Mouse (Mus musculus): ENCODE results near the gene Dmxl2. TPM values are rescaled to one million over a fixed set of nuclear protein-coding genes. Genes with fewer than 3 reads are reported as not detected.
A peak's percentile ranks its signal among the peaks of the same experiment; 100 is the strongest.

Gene Dmxl2
- total and polyA plus RNA-seq, 2 experiments from 2014 or later, result 4.8 to 26.6 TPM

- Histone ChIP-seq H3K9me3 (replicated peaks; ENCODE audit: control insufficient read depth, low read length) (no peaks in the 10 kb centered on the region), H3K4me3 (ENCODE audit: low read depth, low read length) (no peak overlapping the region), H3K27ac (ENCODE audit: low read depth) (no peak overlapping the region), H3K27me3 (ENCODE audit: control insufficient read depth, insufficient read depth, low read length) (no peaks in the 10 kb centered on the region), H3K4me1 (ENCODE audit: control insufficient read depth, insufficient read depth) (peaks cover 4% of the 10 kb centered on the region; the same call in 1 of the 2 replicates), H3K9ac (replicated peaks; ENCODE audit: low read depth, low read length) (no peak overlapping the region), H3K4me2 (ENCODE audit: low read depth, low read length) (no peak overlapping the region), H3K36me3 (replicated peaks; ENCODE audit: control insufficient read depth, insufficient read depth, low read length) (peaks cover 4% of the 10 kb centered on the region; the same call in 1 of the 2 replicates)
- no peak for DNase-seq (ENCODE audit: low spot score)
- ATAC-seq (ENCODE audit: insufficient read depth, low read depth), result no peak
- TF ChIP-seq EP300 (IDR thresholded peaks at IDR 0.05; ENCODE audit: low read depth) (no peak), CTCF (IDR thresholded peaks at IDR 0.05; ENCODE audit: low read depth) (no peak)
- 90% methylated on average over 2 of the region's 2 CpGs for WGBS
Observed at GRCm38 (mm10) chr9:54469339-54469738, 32.1 kb downstream of the Dmxl2 start.

GRCm38 (mm10) chr9:54467433-54467933, 33.9 kb downstream of the Dmxl2 start:
- Histone ChIP-seq H3K27me3 (ENCODE audit: control insufficient read depth, insufficient read depth, low read length) (no peaks in the 10 kb centered on the region), H3K27ac (ENCODE audit: low read depth) (no peak overlapping the region), H3K4me2 (ENCODE audit: low read depth, low read length) (no peak overlapping the region), H3K36me3 (replicated peaks; ENCODE audit: control insufficient read depth, insufficient read depth, low read length) (peaks cover 4% of the 10 kb centered on the region; the same call in 1 of the 2 replicates), H3K4me1 (ENCODE audit: control insufficient read depth, insufficient read depth) (no peaks in the 10 kb centered on the region), H3K4me3 (ENCODE audit: low read depth, low read length) (no peak overlapping the region), H3K9ac (replicated peaks; ENCODE audit: low read depth, low read length) (no peak overlapping the region), H3K9me3 (replicated peaks; ENCODE audit: control insufficient read depth, low read length) (no peaks in the 10 kb centered on the region)
- no peak for TF ChIP-seq CTCF (IDR thresholded peaks at IDR 0.05; ENCODE audit: low read depth)
- no peak for TF ChIP-seq EP300 (IDR thresholded peaks at IDR 0.05; ENCODE audit: low read depth)
- 87% methylated on average over 1 of the region's 1 CpGs for WGBS
- ATAC-seq (ENCODE audit: insufficient read depth, low read depth) (no peak), DNase-seq (ENCODE audit: low spot score) (no peak)

- Histone ChIP-seq H3K9ac (replicated peaks; ENCODE audit: low read depth, low read length) (no peak overlapping the region), H3K4me1 (ENCODE audit: control insufficient read depth, insufficient read depth) (no peaks in the 10 kb centered on the region), H3K27me3 (ENCODE audit: control insufficient read depth, insufficient read depth, low read length) (no peaks in the 10 kb centered on the region), H3K4me2 (ENCODE audit: low read depth, low read length) (no peak overlapping the region), H3K4me3 (ENCODE audit: low read depth, low read length) (no peak overlapping the region), H3K36me3 (replicated peaks; ENCODE audit: control insufficient read depth, insufficient read depth, low read length) (peaks cover 4% of the 10 kb centered on the region; the same call in 1 of the 2 replicates), H3K9me3 (replicated peaks; ENCODE audit: control insufficient read depth, low read length) (no peaks in the 10 kb centered on the region), H3K27ac (ENCODE audit: low read depth) (no peak overlapping the region)
- TF ChIP-seq CTCF (IDR thresholded peaks at IDR 0.05; ENCODE audit: low read depth) (no peak), EP300 (IDR thresholded peaks at IDR 0.05; ENCODE audit: low read depth) (no peak)
- ATAC-seq (ENCODE audit: insufficient read depth, low read depth) (no peak), DNase-seq (ENCODE audit: low spot score) (no peak)
- WGBS, result 84% methylated on average over 4 of the region's 4 CpGs
Observed at GRCm38 (mm10) chr9:54463483-54464054, 37.9 kb downstream of the Dmxl2 start.

GRCm38 (mm10) chr9:54439015-54439414, 62.4 kb downstream of the Dmxl2 start:
- no peak for TF ChIP-seq CTCF (IDR thresholded peaks at IDR 0.05; ENCODE audit: low read depth)
- no peak for TF ChIP-seq EP300 (IDR thresholded peaks at IDR 0.05; ENCODE audit: low read depth)
- Histone ChIP-seq H3K4me3 (ENCODE audit: low read depth, low read length) (no peak overlapping the region), H3K9ac (replicated peaks; ENCODE audit: low read depth, low read length) (no peak overlapping the region), H3K27ac (ENCODE audit: low read depth) (no peak overlapping the region), H3K4me2 (ENCODE audit: low read depth, low read length) (no peak overlapping the region), H3K36me3 (replicated peaks; ENCODE audit: control insufficient read depth, insufficient read depth, low read length) (no peaks in the 10 kb centered on the region), H3K27me3 (ENCODE audit: control insufficient read depth, insufficient read depth, low read length) (no peaks in the 10 kb centered on the region), H3K4me1 (ENCODE audit: control insufficient read depth, insufficient read depth) (no peaks in the 10 kb centered on the region), H3K9me3 (replicated peaks; ENCODE audit: control insufficient read depth, low read length) (no peaks in the 10 kb centered on the region)
- 68% methylated on average over 6 of the region's 6 CpGs for WGBS
- ATAC-seq (ENCODE audit: insufficient read depth, low read depth) (no peak), DNase-seq (ENCODE audit: low spot score) (no peak)

- no peak overlapping the region for H3K4me2 ChIP-seq (ENCODE audit: low read depth, low read length)
- DNase-seq (ENCODE audit: low spot score) (peak; percentile 41), ATAC-seq (ENCODE audit: insufficient read depth, low read depth) (no peak)
- H3K9me3 ChIP-seq (replicated peaks; ENCODE audit: control insufficient read depth, low read length), result no peaks in the 10 kb centered on the region
- no peak overlapping the region for H3K27ac ChIP-seq (ENCODE audit: low read depth)
- H3K4me3 ChIP-seq (ENCODE audit: low read depth, low read length), result no peak overlapping the region
- H3K9ac ChIP-seq (replicated peaks; ENCODE audit: low read depth, low read length), result no peak overlapping the region
- WGBS, result 32% methylated on average over 2 of the region's 2 CpGs
- no peaks in the 10 kb centered on the region for H3K4me1 ChIP-seq (ENCODE audit: control insufficient read depth, insufficient read depth)
- TF ChIP-seq EP300 (IDR thresholded peaks at IDR 0.05; ENCODE audit: low read depth) (no peak), CTCF (IDR thresholded peaks at IDR 0.05; ENCODE audit: low read depth) (peak; percentile 64)
- no peaks in the 10 kb centered on the region for H3K27me3 ChIP-seq (ENCODE audit: control insufficient read depth, insufficient read depth, low read length)
- H3K36me3 ChIP-seq (replicated peaks; ENCODE audit: control insufficient read depth, insufficient read depth, low read length), result no peaks in the 10 kb centered on the region
Observed at GRCm38 (mm10) chr9:54438246-54438645, 63.2 kb downstream of the Dmxl2 start.

- no peak overlapping the region for H3K27ac ChIP-seq (ENCODE audit: low read depth)
- H3K9me3 ChIP-seq (replicated peaks; ENCODE audit: control insufficient read depth, low read length), result no peaks in the 10 kb centered on the region
- no peak overlapping the region for H3K9ac ChIP-seq (replicated peaks; ENCODE audit: low read depth, low read length)
- H3K36me3 ChIP-seq (replicated peaks; ENCODE audit: control insufficient read depth, insufficient read depth, low read length), result 0 out of 2 replicates have a peak, but pooled peaks cover 3% of the 10 kb centered on the region
- ATAC-seq (ENCODE audit: insufficient read depth, low read depth) (no peak), DNase-seq (ENCODE audit: low spot score) (no peak)
- no peaks in the 10 kb centered on the region for H3K27me3 ChIP-seq (ENCODE audit: control insufficient read depth, insufficient read depth, low read length)
- no peaks in the 10 kb centered on the region for H3K4me1 ChIP-seq (ENCODE audit: control insufficient read depth, insufficient read depth)
- no peak overlapping the region for H3K4me3 ChIP-seq (ENCODE audit: low read depth, low read length)
- 87% methylated on average over 2 of the region's 2 CpGs for WGBS
- peak; percentile 43 for TF ChIP-seq CTCF (IDR thresholded peaks at IDR 0.05; ENCODE audit: low read depth)
- no peak for TF ChIP-seq EP300 (IDR thresholded peaks at IDR 0.05; ENCODE audit: low read depth)
- H3K4me2 ChIP-seq (ENCODE audit: low read depth, low read length), result no peak overlapping the region
Observed at GRCm38 (mm10) chr9:54416238-54416637, 85.2 kb downstream of the Dmxl2 start.

All from heart, postnatal 0 days (tissue).